Mouse (Mus musculus) neutrophil, adult 5-6 weeks (primary cell): ENCODE data around the gene Hba-x. TPM values are rescaled to one million over a fixed set of nuclear protein-coding genes. Genes with fewer than 3 reads are reported as not detected.
A peak's percentile ranks its signal among the peaks of the same experiment; 100 is the strongest.

Experiments
- ATAC-seq: fragments of 151-379, 151-347 bp; 2 replicates; pipeline ENCODE4 v1.8.0; 2017; ENCODE audit warnings: mild to moderate bottlenecking, moderate TSS enrichment; ENCODE audit not compliant: insufficient number of reproducible peaks, poor library complexity, low FRiP score, severe bottlenecking; ENCODE audit errors: extremely low read depth
- total RNA-seq: library from RNA; stranded (forward); fragments of 200-1000 nt; gene quantifications from 2 replicates; pipeline ENCODE4 v1.2.3, GENCODE M21; 2017

The Hba-x gene
- total RNA-seq, 1 experiment from 2014 or later: not detected

GRCm38 (mm10) chr11:32303455-32303854 is 27.3 kb downstream of the Hba-x start:
- no peak for ATAC-seq

- ATAC-seq: no peak
Measured at GRCm38 (mm10) chr11:32307006-32307405, 30.8 kb downstream of the Hba-x start.

DNA sequence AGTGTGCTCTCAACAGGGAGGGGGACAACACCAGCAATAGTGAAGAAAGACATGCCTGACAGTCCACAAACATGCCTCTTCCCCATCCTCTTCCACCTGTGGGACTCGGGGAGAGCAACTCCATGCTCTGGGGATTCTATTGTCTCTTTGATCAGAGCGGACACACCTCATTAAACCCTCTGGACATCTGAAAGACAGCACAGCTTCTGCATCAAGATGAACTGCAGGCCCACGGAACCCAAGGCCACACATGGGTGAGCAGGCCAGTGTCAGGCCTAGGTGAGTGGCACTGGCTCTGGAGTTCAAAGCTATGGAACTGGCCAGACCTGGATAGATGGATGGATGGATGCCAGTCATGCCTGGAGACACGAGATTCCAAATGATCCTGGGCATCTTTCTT is 33.2 kb downstream of the Hba-x start:
- ATAC-seq: no peak

DNA sequence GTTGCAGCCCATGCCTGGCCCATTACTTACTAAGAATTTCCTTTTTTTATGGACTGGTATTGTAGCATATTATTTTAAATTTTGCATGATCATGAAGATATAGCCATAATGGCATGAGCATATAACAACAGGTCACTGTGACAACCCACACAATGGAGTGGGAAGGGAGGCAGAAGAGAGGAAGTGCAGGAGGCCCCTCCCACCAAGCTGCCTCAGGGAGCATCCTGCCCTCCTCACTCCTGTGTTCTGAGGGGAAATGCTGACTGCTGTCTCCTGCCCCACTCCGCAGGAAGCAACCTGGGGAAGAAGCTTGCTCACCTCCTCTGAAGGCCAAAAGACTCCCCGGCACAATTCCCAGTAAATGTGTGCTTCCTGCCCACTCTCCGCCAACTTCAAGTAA is 33.7 kb downstream of the Hba-x start:
- no peak for ATAC-seq

GRCm38 (mm10) chr11:32316009-32316408 is 39.8 kb downstream of the Hba-x start:
- no peak for ATAC-seq

- ATAC-seq: no peak
Measured at GRCm38 (mm10) chr11:32320507-32321195, 44.5 kb downstream of the Hba-x start.

- ATAC-seq: no peak
Measured at GRCm38 (mm10) chr11:32321196-32321565, 45.0 kb downstream of the Hba-x start.

- ATAC-seq: peak; percentile 81
Measured at GRCm38 (mm10) chr11:32324609-32325008, 48.4 kb downstream of the Hba-x start.

Other genes with a start within 250 kb of the Hba-x start
- 12.8 and 15.0 TPM in 2 replicates for gene Il9r, start 76.1 kb upstream of the Hba-x start, total RNA-seq
- 13.7 and 25.4 TPM in 2 replicates for gene Snrnp25, start 71.0 kb upstream of the Hba-x start, total RNA-seq
- 3.6 and 4.7 TPM in 2 replicates for gene Rhbdf1, start 54.1 kb upstream of the Hba-x start, total RNA-seq
- 14.1 and 15.0 TPM in 2 replicates for gene Mpg, start 49.9 kb upstream of the Hba-x start, total RNA-seq
- gene Nprl3, start 8.7 kb upstream of the Hba-x start, total RNA-seq: 33.8 and 35.5 TPM in 2 replicates
- 3,990 and 4,153 TPM in 2 replicates for gene Hba-a1, start 7.1 kb downstream of the Hba-x start, total RNA-seq
- 1.2 TPM in 1 of 2 replicates, not detected in the other for gene Hbq1b, start 10.6 kb downstream of the Hba-x start, total RNA-seq
- 33,715 and 35,496 TPM in 2 replicates for gene Hba-a2, start 20.1 kb downstream of the Hba-x start, total RNA-seq
- 0.98 TPM in 1 of 2 replicates, not detected in the other for gene Hbq1a, start 23.7 kb downstream of the Hba-x start, total RNA-seq
- gene Sh3pxd2b, start 71.4 kb downstream of the Hba-x start, total RNA-seq: 0.23 and 0.25 TPM in 2 replicates
- gene Ubtd2, start 179.0 kb downstream of the Hba-x start, total RNA-seq: 2.0 and 6.9 TPM in 2 replicates